Mouse (Mus musculus): ENCODE measurements around the gene Dtd1. TPM values are rescaled to one million over a fixed set of nuclear protein-coding genes. Genes with fewer than 3 reads are reported as not detected.

The Dtd1 gene
- polyA plus RNA-seq, 1 experiment from 2014 or later, result 33.6 TPM

- H3K36me3 ChIP-seq (ENCODE audit: control insufficient read depth, insufficient read depth, low read length), result no peaks in the 10 kb centered on the region
- no peak overlapping the region for H3K4me3 ChIP-seq (ENCODE audit: low read depth, low read length)
- WGBS, result 90% methylated on average over 2 of the region's 2 CpGs
- no peaks in the 10 kb centered on the region for H3K4me1 ChIP-seq (replicated peaks; ENCODE audit: control insufficient read depth, insufficient read depth, low read length)
- H3K9me3 ChIP-seq (ENCODE audit: control insufficient read depth, low read length), result no peaks in the 10 kb centered on the region
- DNase-seq (ENCODE audit: low spot score), result no peak
- no peak for ATAC-seq (ENCODE audit: low FRiP score)
- H3K9ac ChIP-seq (ENCODE audit: low read depth, low read length), result no peak overlapping the region
- H3K27ac ChIP-seq (ENCODE audit: low read depth, low read length), result no peak overlapping the region
- H3K27me3 ChIP-seq (ENCODE audit: control insufficient read depth, insufficient read depth, low read length), result no peaks in the 10 kb centered on the region
- H3K4me2 ChIP-seq (replicated peaks; ENCODE audit: low read depth, low read length), result no peak overlapping the region
These were observed 93.1 kb downstream of the Dtd1 start for GRCm38 (mm10) chr2:144692777-144693176.

- DNase-seq (ENCODE audit: low spot score) (no peak), ATAC-seq (ENCODE audit: low FRiP score) (no peak)
- H3K36me3 ChIP-seq (ENCODE audit: control insufficient read depth, insufficient read depth, low read length), result no peaks in the 10 kb centered on the region
- no peaks in the 10 kb centered on the region for H3K9me3 ChIP-seq (ENCODE audit: control insufficient read depth, low read length)
- no peaks in the 10 kb centered on the region for H3K4me1 ChIP-seq (replicated peaks; ENCODE audit: control insufficient read depth, insufficient read depth, low read length)
- 93% methylated on average over 2 of the region's 2 CpGs for WGBS
- H3K27me3 ChIP-seq (ENCODE audit: control insufficient read depth, insufficient read depth, low read length), result no peaks in the 10 kb centered on the region
- no peak overlapping the region for H3K27ac ChIP-seq (ENCODE audit: low read depth, low read length)
- H3K9ac ChIP-seq (ENCODE audit: low read depth, low read length), result no peak overlapping the region
- H3K4me2 ChIP-seq (replicated peaks; ENCODE audit: low read depth, low read length), result no peak overlapping the region
- no peak overlapping the region for H3K4me3 ChIP-seq (ENCODE audit: low read depth, low read length)
These were observed 95.2 kb downstream of the Dtd1 start for GRCm38 (mm10) chr2:144694923-144695322.

DNA sequence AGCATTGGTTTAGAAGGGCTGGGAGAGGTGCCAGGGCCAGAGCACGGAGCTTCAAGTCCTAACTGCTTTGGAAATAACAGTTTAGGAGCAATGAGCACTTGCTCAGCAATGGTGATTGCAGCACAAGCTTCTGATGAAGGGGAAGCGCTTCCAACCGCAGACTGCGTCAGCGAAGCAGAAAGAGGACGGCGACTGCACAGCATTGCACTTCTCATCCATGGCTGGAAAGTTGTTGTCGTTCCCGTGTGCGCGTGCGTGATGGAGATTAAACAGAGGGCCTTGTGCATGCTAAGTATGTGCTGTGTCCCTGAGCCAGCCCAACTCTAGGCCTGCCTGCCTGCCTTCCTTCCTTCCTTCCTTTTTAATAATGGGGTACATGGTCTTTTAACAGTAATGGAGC is 98.3 kb downstream of the Dtd1 start:
- Histone ChIP-seq H3K27ac (ENCODE audit: low read depth, low read length) (no peak overlapping the region), H3K27me3 (ENCODE audit: control insufficient read depth, insufficient read depth, low read length) (no peaks in the 10 kb centered on the region), H3K9me3 (ENCODE audit: control insufficient read depth, low read length) (no peaks in the 10 kb centered on the region), H3K4me1 (replicated peaks; ENCODE audit: control insufficient read depth, insufficient read depth, low read length) (no peaks in the 10 kb centered on the region), H3K9ac (ENCODE audit: low read depth, low read length) (no peak overlapping the region), H3K36me3 (ENCODE audit: control insufficient read depth, insufficient read depth, low read length) (no peaks in the 10 kb centered on the region), H3K4me2 (replicated peaks; ENCODE audit: low read depth, low read length) (no peak overlapping the region), H3K4me3 (ENCODE audit: low read depth, low read length) (no peak overlapping the region)
- ATAC-seq (ENCODE audit: low FRiP score) (no peak), DNase-seq (ENCODE audit: low spot score) (no peak)
- 89% methylated on average over 12 of the region's 12 CpGs for WGBS

GRCm38 (mm10) chr2:144700608-144701007 is 100.9 kb downstream of the Dtd1 start:
- Histone ChIP-seq H3K4me1 (replicated peaks; ENCODE audit: control insufficient read depth, insufficient read depth, low read length) (no peaks in the 10 kb centered on the region), H3K4me2 (replicated peaks; ENCODE audit: low read depth, low read length) (no peak overlapping the region), H3K9me3 (ENCODE audit: control insufficient read depth, low read length) (no peaks in the 10 kb centered on the region), H3K4me3 (ENCODE audit: low read depth, low read length) (no peak overlapping the region), H3K9ac (ENCODE audit: low read depth, low read length) (no peak overlapping the region), H3K27me3 (ENCODE audit: control insufficient read depth, insufficient read depth, low read length) (no peaks in the 10 kb centered on the region), H3K27ac (ENCODE audit: low read depth, low read length) (no peak overlapping the region), H3K36me3 (ENCODE audit: control insufficient read depth, insufficient read depth, low read length) (no peaks in the 10 kb centered on the region)
- no peak for ATAC-seq (ENCODE audit: low FRiP score)
- DNase-seq (ENCODE audit: low spot score), result no peak
- 83% methylated on average over 11 of the region's 11 CpGs for WGBS

DNA sequence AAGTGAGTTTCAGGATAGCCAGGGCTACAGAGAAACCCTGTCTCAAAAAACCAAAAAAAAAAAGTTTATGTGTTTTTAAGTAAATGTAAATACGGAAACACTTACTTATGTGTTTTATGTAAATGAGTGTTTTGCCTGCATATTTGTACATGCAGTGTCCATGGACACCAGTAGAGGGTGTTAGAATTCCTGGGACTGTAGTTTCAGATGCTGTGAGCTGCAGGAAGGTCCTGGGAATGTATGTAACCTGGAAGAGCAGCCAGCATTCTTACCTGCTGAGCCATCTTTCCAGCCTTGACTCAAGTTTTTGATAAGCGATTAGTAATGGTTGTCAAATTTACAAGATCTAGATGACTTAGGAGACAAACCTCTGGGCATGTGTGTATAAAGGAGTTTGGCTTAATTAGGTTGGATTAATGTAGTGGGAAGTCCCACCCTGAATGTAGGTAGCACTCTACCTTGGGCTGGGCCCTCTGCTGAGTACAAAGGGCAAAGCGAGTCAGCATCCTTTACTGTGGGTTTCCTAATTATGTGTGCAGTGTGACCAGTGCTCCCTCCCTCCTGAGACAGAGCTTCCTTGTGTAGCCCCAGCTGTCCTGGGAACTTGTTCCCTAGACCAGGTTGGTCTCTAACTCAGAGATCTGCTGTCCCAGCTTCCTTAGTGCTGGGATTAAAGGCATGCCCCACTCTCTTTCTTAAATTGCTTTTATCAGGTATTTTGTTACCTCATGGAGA is 101.9 kb downstream of the Dtd1 start:
- Histone ChIP-seq H3K9ac (ENCODE audit: low read depth, low read length) (no peak overlapping the region), H3K4me3 (ENCODE audit: low read depth, low read length) (no peak overlapping the region), H3K9me3 (ENCODE audit: control insufficient read depth, low read length) (no peaks in the 10 kb centered on the region), H3K27me3 (ENCODE audit: control insufficient read depth, insufficient read depth, low read length) (no peaks in the 10 kb centered on the region), H3K4me2 (replicated peaks; ENCODE audit: low read depth, low read length) (no peak overlapping the region), H3K36me3 (ENCODE audit: control insufficient read depth, insufficient read depth, low read length) (no peaks in the 10 kb centered on the region), H3K27ac (ENCODE audit: low read depth, low read length) (no peak overlapping the region), H3K4me1 (replicated peaks; ENCODE audit: control insufficient read depth, insufficient read depth, low read length) (no peaks in the 10 kb centered on the region)
- ATAC-seq (ENCODE audit: low FRiP score) (no peak; the same call in 1 of the 2 replicates), DNase-seq (ENCODE audit: low spot score) (no peak)
- WGBS, result 88% methylated on average over 3 of the region's 3 CpGs

- no peak overlapping the region for H3K4me2 ChIP-seq (replicated peaks; ENCODE audit: low read depth, low read length)
- DNase-seq (ENCODE audit: low spot score) (peak; percentile 46), ATAC-seq (ENCODE audit: low FRiP score) (peak; percentile 44)
- no peaks in the 10 kb centered on the region for H3K9me3 ChIP-seq (ENCODE audit: control insufficient read depth, low read length)
- H3K4me3 ChIP-seq (ENCODE audit: low read depth, low read length), result no peak overlapping the region
- no peak overlapping the region for H3K9ac ChIP-seq (ENCODE audit: low read depth, low read length)
- H3K27ac ChIP-seq (ENCODE audit: low read depth, low read length), result no peak overlapping the region
- 55% methylated on average over 1 of the region's 1 CpGs for WGBS
- no peaks in the 10 kb centered on the region for H3K4me1 ChIP-seq (replicated peaks; ENCODE audit: control insufficient read depth, insufficient read depth, low read length)
- no peaks in the 10 kb centered on the region for H3K36me3 ChIP-seq (ENCODE audit: control insufficient read depth, insufficient read depth, low read length)
- no peaks in the 10 kb centered on the region for H3K27me3 ChIP-seq (ENCODE audit: control insufficient read depth, insufficient read depth, low read length)
These were observed 109.6 kb downstream of the Dtd1 start for GRCm38 (mm10) chr2:144709285-144709684.

- no peak for ATAC-seq (ENCODE audit: low FRiP score)
- Histone ChIP-seq H3K9me3 (ENCODE audit: control insufficient read depth, low read length) (no peaks in the 10 kb centered on the region), H3K4me1 (replicated peaks; ENCODE audit: control insufficient read depth, insufficient read depth, low read length) (no peaks in the 10 kb centered on the region), H3K36me3 (ENCODE audit: control insufficient read depth, insufficient read depth, low read length) (no peaks in the 10 kb centered on the region), H3K27me3 (ENCODE audit: control insufficient read depth, insufficient read depth, low read length) (no peaks in the 10 kb centered on the region), H3K9ac (ENCODE audit: low read depth, low read length) (no peak overlapping the region), H3K4me2 (replicated peaks; ENCODE audit: low read depth, low read length) (no peak overlapping the region), H3K4me3 (ENCODE audit: low read depth, low read length) (no peak overlapping the region), H3K27ac (ENCODE audit: low read depth, low read length) (no peak overlapping the region)
- WGBS, result 67% methylated on average over 2 of the region's 2 CpGs
- DNase-seq (ENCODE audit: low spot score), result no peak
These were observed 110.0 kb downstream of the Dtd1 start for GRCm38 (mm10) chr2:144709704-144710103.

DNA sequence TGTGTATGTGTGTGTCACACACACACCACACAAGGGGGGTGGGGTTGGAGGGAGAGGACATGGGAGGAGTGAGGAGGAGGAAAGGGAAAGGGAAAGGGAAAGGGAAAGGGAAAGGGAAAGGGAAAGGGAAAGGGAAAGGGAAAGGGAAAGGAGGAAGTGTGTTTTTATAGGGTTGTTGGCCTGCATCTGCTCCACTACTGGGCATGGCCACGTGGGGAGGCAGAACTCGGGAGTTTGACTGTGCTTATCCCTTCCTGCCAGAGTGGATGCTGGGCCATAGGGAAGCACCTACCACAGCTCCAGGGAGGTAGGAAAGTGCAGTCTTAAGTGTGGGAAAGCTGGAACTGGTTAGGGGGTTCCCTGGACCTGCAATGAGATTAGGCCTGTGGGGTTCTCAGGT is 114.9 kb downstream of the Dtd1 start:
- Histone ChIP-seq H3K4me2 (replicated peaks; ENCODE audit: low read depth, low read length) (no peak overlapping the region), H3K27ac (ENCODE audit: low read depth, low read length) (no peak overlapping the region), H3K4me1 (replicated peaks; ENCODE audit: control insufficient read depth, insufficient read depth, low read length) (no peaks in the 10 kb centered on the region), H3K9me3 (ENCODE audit: control insufficient read depth, low read length) (no peaks in the 10 kb centered on the region), H3K27me3 (ENCODE audit: control insufficient read depth, insufficient read depth, low read length) (no peaks in the 10 kb centered on the region), H3K4me3 (ENCODE audit: low read depth, low read length) (no peak overlapping the region), H3K9ac (ENCODE audit: low read depth, low read length) (no peak overlapping the region), H3K36me3 (ENCODE audit: control insufficient read depth, insufficient read depth, low read length) (no peaks in the 10 kb centered on the region)
- WGBS, result 82% methylated on average over 2 of the region's 2 CpGs
- no peak for DNase-seq (ENCODE audit: low spot score)
- no peak for ATAC-seq (ENCODE audit: low FRiP score)

- no peak for ATAC-seq (ENCODE audit: low FRiP score)
- no peak overlapping the region for H3K27ac ChIP-seq (ENCODE audit: low read depth, low read length)
- H3K27me3 ChIP-seq (ENCODE audit: control insufficient read depth, insufficient read depth, low read length), result no peaks in the 10 kb centered on the region
These were observed 115.6 kb downstream of the Dtd1 start for GRCm38 (mm10) chr2:144715211-144715768.

More at GRCm38 (mm10) chr2:144715211-144715768, 115.6 kb downstream of the Dtd1 start:
- no peak overlapping the region for H3K4me3 ChIP-seq (ENCODE audit: low read depth, low read length)
- no peak overlapping the region for H3K4me2 ChIP-seq (replicated peaks; ENCODE audit: low read depth, low read length)
- 70% methylated on average over 2 of the region's 2 CpGs for WGBS
- H3K9me3 ChIP-seq (ENCODE audit: control insufficient read depth, low read length), result no peaks in the 10 kb centered on the region
- H3K4me1 ChIP-seq (replicated peaks; ENCODE audit: control insufficient read depth, insufficient read depth, low read length), result no peaks in the 10 kb centered on the region
- H3K9ac ChIP-seq (ENCODE audit: low read depth, low read length), result no peak overlapping the region
- no peak for DNase-seq (ENCODE audit: low spot score)
- H3K36me3 ChIP-seq (ENCODE audit: control insufficient read depth, insufficient read depth, low read length), result no peaks in the 10 kb centered on the region

Data from hindbrain, embryonic 11.5 days (tissue).